Mouse (Mus musculus): ENCODE data around the gene Fyb2.

Gene Fyb2

GRCm38 (mm10) chr4:104913291-104914129, at the start of gene Fyb2:
Fyb2 (plus strand) TSS chr4:104913456.
- DNase-seq (ENCODE audit: low spot score): no peak

- DNase-seq (ENCODE audit: low spot score): no peak
Observed at GRCm38 (mm10) chr4:104864397-104864796, 48.9 kb upstream of the Fyb2 start.

- no peak for DNase-seq (ENCODE audit: low spot score)
Observed at GRCm38 (mm10) chr4:104869581-104869980, 43.7 kb upstream of the Fyb2 start.

- DNase-seq (ENCODE audit: low spot score): no peak
Observed at GRCm38 (mm10) chr4:104870196-104870595, 43.1 kb upstream of the Fyb2 start.

- DNase-seq (ENCODE audit: low spot score): no peak
Observed at GRCm38 (mm10) chr4:104875832-104876231, 37.4 kb upstream of the Fyb2 start.

GRCm38 (mm10) chr4:104876323-104876722, 36.9 kb upstream of the Fyb2 start, which contains the start of gene C8a:
C8a (minus strand) TSS chr4:104876398.
- no peak for DNase-seq (ENCODE audit: low spot score)

GRCm38 (mm10) chr4:104887486-104887885, 25.8 kb upstream of the Fyb2 start:
- DNase-seq (ENCODE audit: low spot score): no peak

- DNase-seq (ENCODE audit: low spot score): no peak
Observed at GRCm38 (mm10) chr4:104888499-104889262, 24.6 kb upstream of the Fyb2 start.

- DNase-seq (ENCODE audit: low spot score): no peak
Observed at GRCm38 (mm10) chr4:104891708-104892107, 21.5 kb upstream of the Fyb2 start.

- DNase-seq (ENCODE audit: low spot score): no peak
Observed at GRCm38 (mm10) chr4:104893588-104893987, 19.7 kb upstream of the Fyb2 start.

GRCm38 (mm10) chr4:104894004-104894734, 19.1 kb upstream of the Fyb2 start:
- DNase-seq (ENCODE audit: low spot score): peak; percentile 43

GRCm38 (mm10) chr4:104902836-104903235, 10.4 kb upstream of the Fyb2 start:
- DNase-seq (ENCODE audit: low spot score): no peak

GRCm38 (mm10) chr4:104905049-104905448, 8.2 kb upstream of the Fyb2 start:
- no peak for DNase-seq (ENCODE audit: low spot score)

GRCm38 (mm10) chr4:104911685-104912084, 1.6 kb upstream of the Fyb2 start:
- peak; percentile 77 for DNase-seq (ENCODE audit: low spot score)

GRCm38 (mm10) chr4:104914711-104915247, 1.5 kb downstream of the Fyb2 start:
- DNase-seq (ENCODE audit: low spot score): no peak

GRCm38 (mm10) chr4:104918017-104918416, 4.8 kb downstream of the Fyb2 start:
- DNase-seq (ENCODE audit: low spot score): no peak

- no peak for DNase-seq (ENCODE audit: low spot score)
Observed at GRCm38 (mm10) chr4:104925383-104925782, 12.1 kb downstream of the Fyb2 start.

- no peak for DNase-seq (ENCODE audit: low spot score)
Observed at GRCm38 (mm10) chr4:104929165-104929564, 15.9 kb downstream of the Fyb2 start.

GRCm38 (mm10) chr4:104933620-104934019, 20.4 kb downstream of the Fyb2 start:
- DNase-seq (ENCODE audit: low spot score): no peak

- DNase-seq (ENCODE audit: low spot score): no peak
Observed at GRCm38 (mm10) chr4:104934997-104935396, 21.7 kb downstream of the Fyb2 start.

GRCm38 (mm10) chr4:104935436-104935835, 22.2 kb downstream of the Fyb2 start:
- DNase-seq (ENCODE audit: low spot score): no peak

GRCm38 (mm10) chr4:104936011-104936410, 22.8 kb downstream of the Fyb2 start:
- DNase-seq (ENCODE audit: low spot score): no peak

All from layer of hippocampus, adult 11-12 months (tissue).